ENCODE assay signal across 9 mouse cellular contexts in genomic region chr19:32181721-32182394, GRCm38 (mm10).
DNase-seq lines count a peak whose midpoint lies in the region; ATAC-seq and TF ChIP-seq lines count a peak whose summit lies in the region.
"Had no signal": no experiment of that assay in that cellular context is flagged by ENCODE, and none has a peak within 500 bp of the region (broad histone marks: within the 10 kb centered on the region; RNA-seq: fewer than 3 reads in every experiment).

No protein-coding gene starts in this region.

- H3K27me3 ChIP-seq in erythroblast, embryonic 14.5 days (ENCODE audit: control insufficient read depth), result no peaks in the 10 kb centered on the region
- no peaks in the 10 kb centered on the region for H3K27me3 ChIP-seq in testis, adult 2 months (ENCODE audit: control insufficient read depth, insufficient read depth, low read length)
- no peaks in the 10 kb centered on the region for H3K27me3 ChIP-seq in liver, embryonic 14.5 days (ENCODE audit: control insufficient read depth, insufficient read depth, low read length)
- H3K27me3 ChIP-seq: neural tube, embryonic 12.5 days had no signal

- no peak for ATAC-seq in erythroblast, adult 5-6 weeks (replicated peaks; ENCODE audit: low FRiP score, poor library complexity, severe bottlenecking)
- no peak for ATAC-seq in liver, embryonic 14.5 days (ENCODE audit: insufficient read depth)

- peaks cover 92% of the 10 kb centered on the region for H3K4me1 ChIP-seq in erythroblast, embryonic 14.5 days (ENCODE audit: control insufficient read depth)
- peaks cover 2% of the 10 kb centered on the region for H3K4me1 ChIP-seq in testis, adult 2 months (ENCODE audit: control insufficient read depth, insufficient read depth, low read length)
- peaks cover 48 to 64% of the 10 kb centered on the region in 2 experiments for H3K4me1 ChIP-seq in liver, embryonic 14.5 days (replicated peaks; ENCODE audit: control insufficient read depth in 2 of 2, insufficient read depth in 2 of 2, low read length in 1 of 2)
- H3K4me1 ChIP-seq: neural tube, embryonic 12.5 days had no signal

- peak overlapping the region; percentile 43 for H3K27ac ChIP-seq in testis, adult 2 months (ENCODE audit: control insufficient read depth, insufficient read depth, low read depth, low read length)
- peak overlapping the region; percentile 92 for H3K27ac ChIP-seq in liver, embryonic 14.5 days
- H3K27ac ChIP-seq: neural tube, embryonic 12.5 days had no signal

- no peaks in the 10 kb centered on the region for H3K9me3 ChIP-seq in erythroblast, embryonic 14.5 days (ENCODE audit: control insufficient read depth, low read length)
- no peaks in the 10 kb centered on the region for H3K9me3 ChIP-seq in liver, embryonic 14.5 days (ENCODE audit: control insufficient read depth, low read length)
- H3K9me3 ChIP-seq: neural tube, embryonic 12.5 days had no signal

- H3K36me3 ChIP-seq in erythroblast, embryonic 14.5 days (ENCODE audit: control insufficient read depth), result peaks cover 71% of the 10 kb centered on the region
- no peaks in the 10 kb centered on the region for H3K36me3 ChIP-seq in testis, adult 2 months (ENCODE audit: control insufficient read depth, insufficient read depth, low read length)
- peaks cover 4% of the 10 kb centered on the region; the same call in 1 of the 2 replicates for H3K36me3 ChIP-seq in liver, embryonic 14.5 days (replicated peaks; ENCODE audit: control insufficient read depth, insufficient read depth, low read depth)
- H3K36me3 ChIP-seq: neural tube, embryonic 12.5 days had no signal

- no peak for TF ChIP-seq CTCF in testis, adult 2 months (IDR thresholded peaks at IDR 0.05; ENCODE audit: control insufficient read depth, insufficient read depth, insufficient replicate concordance, low read depth, low read length)
- TF ChIP-seq CTCF in liver, embryonic 14.5 days (IDR thresholded peaks at IDR 0.05; ENCODE audit: low read depth), result no peak

- no peak for TF ChIP-seq EP300 in liver, embryonic 14.5 days (IDR thresholded peaks at IDR 0.05; ENCODE audit: low read depth)

- 59% methylated on average over 12 of the region's 12 CpGs for WGBS in liver, embryonic 14.5 days (ENCODE audit: insufficient replicate concordance)

- H3K4me3 ChIP-seq in erythroblast, embryonic 14.5 days (replicated peaks), result peak overlapping the region; percentile 59
- H3K4me3 ChIP-seq in testis, adult 2 months (ENCODE audit: control insufficient read depth, low read depth, low read length), result no peak overlapping the region
- peak overlapping the region; percentile 41 to 45; a peak in 1 of 4 replicates for H3K4me3 ChIP-seq in liver, embryonic 14.5 days (ENCODE audit: insufficient read depth in 1 of 2, low read depth in 2 of 2, low read length in 2 of 2)
- H3K4me3 ChIP-seq: neural tube, embryonic 12.5 days had no signal

- peak overlapping the region; percentile 71 for H3K9ac ChIP-seq in liver, embryonic 14.5 days (replicated peaks)
- H3K9ac ChIP-seq: neural tube, embryonic 12.5 days had no signal

- DNase-seq in testis, postnatal 14 days (ENCODE audit: low spot score), result no peak
- no peak for DNase-seq in liver, embryonic 14.5 days (ENCODE audit: low read depth in 3 of 3, low spot score in 3 of 3)
- DNase-seq in retina, postnatal 1 day, result no peak
- DNase-seq in thymus, postnatal 25 days, result no peak
- DNase-seq in left cerebral cortex, adult 18-20 months (ENCODE audit: low spot score in 2 of 2), result no peak

- no peak for TF ChIP-seq POLR2A in testis, adult 2 months (IDR thresholded peaks at IDR 0.05; ENCODE audit: control insufficient read depth, low read depth, low read length)

- H3K4me2 ChIP-seq in liver, embryonic 14.5 days (ENCODE audit: low read depth), result peak overlapping the region; percentile 71
- H3K4me2 ChIP-seq: neural tube, embryonic 12.5 days had no signal
